Mouse (Mus musculus): ENCODE measurements at regions not wholly inside any gene's neighbourhood (a gene's known extent, or its start where the extent isn't known, plus 50 kb on each side); places are given as distances from the start of the nearest gene placed in this dataset.

GRCm38 (mm10) chr4:95180446-95180845, 128.4 kb upstream of the Jun start:
- H3K27me3 ChIP-seq (ENCODE audit: control insufficient read depth in 1 of 2, insufficient read depth in 2 of 2, low read length in 2 of 2), result no peaks in the 10 kb centered on the region
- no peaks in the 10 kb centered on the region for H3K4me1 ChIP-seq (ENCODE audit: control insufficient read depth in 1 of 2, insufficient read depth in 2 of 2, low read length in 2 of 2)
- H3K36me3 ChIP-seq (ENCODE audit: control insufficient read depth in 1 of 2, insufficient read depth in 2 of 2, low read length in 2 of 2), result no peaks in the 10 kb centered on the region
- no peak overlapping the region for H3K9ac ChIP-seq (ENCODE audit: control insufficient read depth, low read depth, low read length, poor library complexity, severe bottlenecking)
- no peaks in the 10 kb centered on the region for H3K9me3 ChIP-seq (replicated peaks; ENCODE audit: insufficient read depth, low read length)
- no peaks in the 10 kb centered on the region for H3K79me2 ChIP-seq (ENCODE audit: control insufficient read depth, insufficient read depth, low read length, poor library complexity)
- H3K27ac ChIP-seq (ENCODE audit: control insufficient read depth, low read depth, low read length), result no peak overlapping the region
- DNase-seq (ENCODE audit: low read depth, low spot score), result no peak
- no peak overlapping the region for H3K4me3 ChIP-seq (ENCODE audit: control insufficient read depth in 1 of 2, insufficient read depth in 1 of 2, low read depth in 2 of 2, low read length in 2 of 2)
- no peak for TF ChIP-seq NRF1 (IDR thresholded peaks at IDR 0.05; ENCODE audit: insufficient read depth, low read depth, low read length, poor library complexity, severe bottlenecking)
- TF ChIP-seq MYC (IDR thresholded peaks at IDR 0.05; ENCODE audit: low read depth, low read length), result no peak

- Histone ChIP-seq H3K27ac (ENCODE audit: control insufficient read depth, low read depth, low read length) (no peak overlapping the region), H3K9me3 (replicated peaks; ENCODE audit: insufficient read depth, low read length) (no peaks in the 10 kb centered on the region), H3K79me2 (ENCODE audit: control insufficient read depth, insufficient read depth, low read length, poor library complexity) (no peaks in the 10 kb centered on the region), H3K27me3 (ENCODE audit: control insufficient read depth in 1 of 2, insufficient read depth in 2 of 2, low read length in 2 of 2) (no peaks in the 10 kb centered on the region), H3K36me3 (ENCODE audit: control insufficient read depth in 1 of 2, insufficient read depth in 2 of 2, low read length in 2 of 2) (no peaks in the 10 kb centered on the region), H3K4me3 (ENCODE audit: control insufficient read depth in 1 of 2, insufficient read depth in 1 of 2, low read depth in 2 of 2, low read length in 2 of 2) (no peak overlapping the region), H3K4me1 (ENCODE audit: control insufficient read depth in 1 of 2, insufficient read depth in 2 of 2, low read length in 2 of 2) (no peaks in the 10 kb centered on the region), H3K9ac (ENCODE audit: control insufficient read depth, low read depth, low read length, poor library complexity, severe bottlenecking) (no peak overlapping the region)
- no peak for DNase-seq (ENCODE audit: low read depth, low spot score)
- no peak for TF ChIP-seq ZNF384 (IDR thresholded peaks at IDR 0.05; ENCODE audit: low read depth, low read length)
- TF ChIP-seq TCF12 (IDR thresholded peaks at IDR 0.05; ENCODE audit: low read depth, low read length), result no peak
- TF ChIP-seq ZKSCAN1 (IDR thresholded peaks at IDR 0.05; ENCODE audit: low read depth, low read length), result no peak
- TF ChIP-seq HCFC1 (IDR thresholded peaks at IDR 0.05; ENCODE audit: low read depth, low read length), result no peak
- TF ChIP-seq ELF1 (IDR thresholded peaks at IDR 0.05; ENCODE audit: low read depth, low read length), result no peak
Measured at GRCm38 (mm10) chr4:95180999-95181398, 129.0 kb upstream of the Jun start.

GRCm38 (mm10) chr4:95184180-95184579, 132.2 kb upstream of the Jun start:
- Histone ChIP-seq H3K27ac (ENCODE audit: control insufficient read depth, low read depth, low read length) (no peak overlapping the region), H3K9me3 (replicated peaks; ENCODE audit: insufficient read depth, low read length) (no peaks in the 10 kb centered on the region), H3K4me3 (ENCODE audit: control insufficient read depth in 1 of 2, insufficient read depth in 1 of 2, low read depth in 2 of 2, low read length in 2 of 2) (no peak overlapping the region), H3K9ac (ENCODE audit: control insufficient read depth, low read depth, low read length, poor library complexity, severe bottlenecking) (no peak overlapping the region), H3K4me1 (ENCODE audit: control insufficient read depth in 1 of 2, insufficient read depth in 2 of 2, low read length in 2 of 2) (no peaks in the 10 kb centered on the region), H3K36me3 (ENCODE audit: control insufficient read depth in 1 of 2, insufficient read depth in 2 of 2, low read length in 2 of 2) (no peaks in the 10 kb centered on the region; a peak in 1 of 4 replicates), H3K79me2 (ENCODE audit: control insufficient read depth, insufficient read depth, low read length, poor library complexity) (no peaks in the 10 kb centered on the region), H3K27me3 (ENCODE audit: control insufficient read depth in 1 of 2, insufficient read depth in 2 of 2, low read length in 2 of 2) (no peaks in the 10 kb centered on the region)
- no peak for DNase-seq (ENCODE audit: low read depth, low spot score)
- TF ChIP-seq MAFK (IDR thresholded peaks at IDR 0.05; ENCODE audit: borderline replicate concordance, low read depth, low read length) (no peak), CHD1 (IDR thresholded peaks at IDR 0.05; ENCODE audit: low read depth, low read length) (no peak), BHLHE40 (IDR thresholded peaks at IDR 0.05; ENCODE audit: borderline replicate concordance, low read depth, low read length) (no peak), MAZ (IDR thresholded peaks at IDR 0.05; ENCODE audit: low read depth, low read length) (no peak), MEF2A (IDR thresholded peaks at IDR 0.05; ENCODE audit: extremely low read depth, insufficient replicate concordance, low read depth, low read length, poor library complexity, severe bottlenecking) (no peak), MYC (IDR thresholded peaks at IDR 0.05; ENCODE audit: low read depth, low read length) (no peak), MAX (IDR thresholded peaks at IDR 0.05; ENCODE audit: low read length) (no peak), RCOR1 (IDR thresholded peaks at IDR 0.05; ENCODE audit: low read depth, low read length) (no peak), CTCF (IDR thresholded peaks at IDR 0.05 in 2 of 3, conservative IDR thresholded peaks at IDR 0.05 in 1 of 3; ENCODE audit: control insufficient read depth in 1 of 3, insufficient read depth in 1 of 3, low read depth in 2 of 3, low read length in 3 of 3, poor library complexity in 1 of 3, severe bottlenecking in 1 of 3) (no peak), ETS1 (IDR thresholded peaks at IDR 0.05; ENCODE audit: low read depth, low read length) (no peak), NELFE (IDR thresholded peaks at IDR 0.05; ENCODE audit: low read depth, low read length) (no peak), USF2 (IDR thresholded peaks at IDR 0.05; ENCODE audit: borderline replicate concordance in 1 of 2, insufficient read depth in 1 of 2, low read depth in 1 of 2, low read length in 2 of 2) (no peak)
